Mouse (Mus musculus): Measurements from ENCODE around the gene Coa3.

DNA sequence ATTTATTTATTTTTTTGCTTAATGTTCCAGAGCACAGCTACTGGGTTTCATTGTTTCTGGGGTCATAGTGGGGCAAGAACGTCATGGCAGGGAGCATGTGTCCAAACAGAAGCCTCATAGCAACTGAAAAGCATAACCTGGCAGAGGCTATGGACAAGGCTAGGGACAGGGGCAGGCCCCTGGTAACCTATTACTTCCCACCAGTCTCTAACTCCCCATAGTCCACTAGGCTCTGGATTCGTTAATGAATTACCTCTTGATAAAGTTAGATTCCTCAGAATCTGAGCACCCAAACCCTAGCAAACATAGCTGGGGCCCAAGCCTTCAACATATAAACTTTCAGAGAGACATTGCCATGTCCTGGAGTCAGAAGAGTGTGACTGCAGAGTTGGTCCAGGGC is 27.9 kb downstream of the Coa3 start:
- no peak for TF ChIP-seq CTCF (conservative IDR thresholded peaks at IDR 0.05 in 1 of 2, IDR thresholded peaks at IDR 0.05 in 1 of 2; ENCODE audit: low read depth in 2 of 2, low read length in 2 of 2)
- TF ChIP-seq NELFE (IDR thresholded peaks at IDR 0.05; ENCODE audit: low read depth, low read length), result no peak
